Mouse (Mus musculus): Measurements from ENCODE around the gene Gm4969.

The Gm4969 gene

DNA sequence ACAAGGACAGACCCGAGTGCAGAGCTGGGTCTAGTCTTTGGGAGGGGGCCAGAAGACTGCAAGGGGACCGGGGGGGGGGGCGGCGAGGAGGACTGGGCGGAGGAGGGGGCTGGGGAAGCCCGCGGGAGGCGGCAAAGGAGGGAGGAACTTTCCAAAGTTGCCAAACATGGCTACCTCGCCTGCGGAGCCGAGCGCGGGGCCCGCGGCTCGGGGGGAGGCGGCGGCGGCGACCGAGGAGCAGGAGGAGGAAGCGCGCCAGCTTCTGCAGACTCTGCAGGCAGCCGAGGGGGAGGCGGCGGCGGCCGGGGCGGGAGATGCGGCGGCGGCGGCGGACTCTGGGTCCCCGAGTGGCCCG, 23.7 kb downstream of the Gm4969 start, which contains the start of gene Six5:
TSS of gene Six5 (plus strand) at position 124 of the 355 bp plus-strand sequence.
- no peak for DNase-seq (ENCODE audit: low read depth, low spot score)

DNA sequence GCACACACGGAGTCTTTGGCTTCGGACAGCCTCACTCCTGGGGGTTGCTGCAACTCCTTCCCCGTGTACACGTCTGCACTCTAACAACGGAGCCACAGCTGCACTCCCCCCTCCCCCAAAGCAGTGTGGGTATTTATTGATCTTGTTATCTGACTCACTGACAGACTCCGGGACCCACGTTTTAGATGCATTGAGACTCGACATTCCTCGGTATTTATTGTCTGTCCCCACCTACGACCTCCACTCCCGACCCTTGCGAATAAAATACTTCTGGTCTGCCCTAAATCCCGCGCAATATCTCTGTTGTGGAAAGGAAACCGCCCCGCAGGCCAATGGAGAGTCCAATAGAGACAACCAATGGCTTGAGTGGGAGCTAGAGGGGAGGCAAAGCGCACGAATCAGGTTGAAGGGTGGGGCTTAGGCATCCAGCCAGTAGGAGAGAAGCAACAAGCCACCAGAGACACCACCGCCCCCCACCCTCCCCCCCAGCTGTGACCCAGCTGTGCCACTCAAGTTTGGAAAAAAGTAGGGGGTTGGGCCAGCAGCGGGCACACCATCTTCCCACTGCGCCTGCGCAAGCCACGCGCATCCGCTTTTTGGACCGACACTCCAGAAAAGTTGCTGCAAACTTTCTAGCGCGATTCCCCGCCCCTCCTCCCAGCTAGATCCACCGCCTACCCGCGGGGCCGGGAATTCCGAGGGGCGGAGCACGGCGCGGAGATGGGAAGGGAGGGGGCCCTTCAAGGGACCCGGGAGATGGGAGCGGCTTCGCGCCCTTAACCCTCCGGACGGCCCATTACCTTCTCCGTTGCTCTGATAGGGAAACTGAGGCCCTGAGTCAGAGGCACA, 24.4 kb downstream of the Gm4969 start:
- DNase-seq (ENCODE audit: low read depth, low spot score), result peak; percentile 98

DNA sequence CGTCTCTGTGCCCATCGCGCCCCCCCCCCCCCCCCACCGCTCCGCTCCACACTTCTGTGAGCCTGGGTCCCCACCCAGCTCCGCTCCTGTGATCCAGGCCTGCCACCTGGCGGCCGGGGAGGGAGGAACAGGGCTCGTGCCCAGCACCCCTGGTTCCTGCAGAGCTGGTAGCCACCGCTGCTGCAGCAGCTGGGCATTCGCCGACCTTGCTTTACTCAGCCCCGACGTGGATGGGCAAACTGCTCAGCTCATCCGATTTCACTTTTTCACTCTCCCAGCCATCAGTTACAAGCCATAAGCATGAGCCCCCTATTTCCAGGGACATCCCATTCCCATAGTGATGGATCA, 25.0 kb downstream of the Gm4969 start:
- DNase-seq (ENCODE audit: low read depth, low spot score), result peak; percentile 69

DNA sequence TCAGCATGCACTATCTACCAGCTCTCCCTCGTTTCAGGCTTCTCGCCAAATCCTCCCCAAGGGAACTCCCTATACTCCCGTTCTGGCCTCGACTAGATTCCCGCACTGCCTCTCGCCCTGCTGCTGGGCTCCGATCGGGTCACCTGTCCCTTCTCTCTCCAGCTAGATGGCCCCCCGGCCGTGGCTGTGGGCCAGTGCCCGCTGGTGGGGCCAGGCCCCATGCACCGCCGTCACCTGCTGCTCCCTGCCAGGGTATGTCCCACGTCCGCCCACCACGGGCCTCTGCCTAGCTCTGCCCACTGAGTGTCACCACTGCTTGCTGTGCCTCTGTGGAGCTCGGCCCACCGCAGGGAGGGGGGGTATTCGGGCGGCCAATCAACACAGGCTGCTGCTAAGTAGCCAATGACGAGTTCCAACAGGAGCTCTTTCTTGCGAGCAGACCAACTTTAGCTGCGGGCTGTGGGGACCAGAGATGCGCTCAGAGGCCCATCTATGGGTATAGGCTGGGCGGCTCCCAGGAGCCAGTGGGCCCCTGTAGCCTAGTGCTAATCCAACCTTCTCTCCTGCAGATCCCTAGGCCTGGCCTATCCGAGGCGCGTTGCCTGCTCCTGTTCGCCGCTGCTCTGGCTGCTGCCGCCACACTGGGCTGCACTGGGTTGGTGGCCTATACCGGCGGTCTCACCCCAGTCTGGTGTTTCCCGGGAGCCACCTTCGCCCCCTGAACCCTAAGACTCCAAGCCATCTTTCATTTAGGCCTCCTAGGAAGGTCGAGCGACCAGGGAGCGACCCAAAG, 25.6 kb downstream of the Gm4969 start:
- DNase-seq (ENCODE audit: low read depth, low spot score), result peak; percentile 57

DNA sequence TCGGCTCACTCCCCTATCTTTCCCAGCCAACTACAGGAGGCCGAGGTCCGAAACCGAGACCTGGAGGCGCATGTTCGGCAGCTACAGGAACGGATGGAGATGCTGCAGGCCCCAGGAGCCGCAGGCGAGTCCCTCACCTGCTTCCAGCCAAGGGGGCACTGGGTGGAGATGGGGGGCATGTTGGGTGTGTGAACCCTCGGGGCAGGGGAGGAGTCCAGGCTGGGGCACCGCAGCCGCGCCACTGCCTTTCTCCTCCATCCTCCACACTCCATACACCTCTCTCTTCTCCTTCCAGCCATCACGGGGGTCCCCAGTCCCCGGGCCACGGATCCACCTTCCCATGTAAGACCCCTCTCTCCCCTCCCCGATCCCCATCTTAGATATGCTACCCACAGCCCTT, 26.3 kb downstream of the Gm4969 start:
- DNase-seq (ENCODE audit: low read depth, low spot score), result no peak

- peak; percentile 54 for DNase-seq (ENCODE audit: low read depth, low spot score)
Observed at GRCm38 (mm10) chr7:19088813-19089212, 29.4 kb downstream of the Gm4969 start.

DNA sequence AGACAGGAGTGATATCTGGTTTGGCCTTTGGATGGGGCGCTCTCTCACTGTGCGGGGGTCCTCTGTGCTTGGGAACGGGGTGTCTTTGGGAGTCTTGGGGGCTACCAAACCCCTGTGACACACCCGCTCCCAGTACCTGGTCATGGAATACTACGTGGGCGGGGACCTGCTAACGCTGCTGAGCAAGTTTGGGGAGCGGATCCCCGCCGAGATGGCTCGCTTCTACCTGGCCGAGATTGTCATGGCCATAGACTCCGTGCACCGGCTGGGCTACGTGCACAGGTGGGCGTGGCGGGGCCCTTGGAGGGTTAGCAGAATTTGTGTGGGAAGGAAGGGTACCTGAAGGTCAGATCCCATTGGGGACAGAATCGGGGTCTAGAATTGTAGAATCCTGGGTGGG, 31.4 kb downstream of the Gm4969 start:
- no peak for DNase-seq (ENCODE audit: low read depth, low spot score)

DNA sequence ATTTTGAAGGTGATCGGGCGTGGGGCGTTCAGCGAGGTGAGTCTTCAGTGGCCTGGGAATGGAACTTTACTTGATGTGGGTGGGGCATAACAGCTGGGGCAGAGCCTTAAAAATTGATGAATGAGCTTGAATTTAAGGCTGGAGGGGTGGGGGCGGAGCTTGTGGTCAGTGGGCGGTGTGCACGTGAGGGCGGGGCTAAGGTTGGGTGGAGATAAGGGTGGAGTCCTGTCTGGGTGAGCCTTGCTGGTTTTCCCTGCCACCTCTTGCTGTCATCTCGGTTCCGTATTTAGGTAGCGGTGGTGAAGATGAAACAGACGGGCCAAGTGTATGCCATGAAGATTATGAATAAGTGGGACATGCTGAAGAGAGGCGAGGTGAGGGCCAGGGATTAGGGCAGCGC, 32.1 kb downstream of the Gm4969 start:
- no peak for DNase-seq (ENCODE audit: low read depth, low spot score)

GRCm38 (mm10) chr7:19085495-19085894, 32.7 kb downstream of the Gm4969 start:
- DNase-seq (ENCODE audit: low read depth, low spot score), result no peak

DNA sequence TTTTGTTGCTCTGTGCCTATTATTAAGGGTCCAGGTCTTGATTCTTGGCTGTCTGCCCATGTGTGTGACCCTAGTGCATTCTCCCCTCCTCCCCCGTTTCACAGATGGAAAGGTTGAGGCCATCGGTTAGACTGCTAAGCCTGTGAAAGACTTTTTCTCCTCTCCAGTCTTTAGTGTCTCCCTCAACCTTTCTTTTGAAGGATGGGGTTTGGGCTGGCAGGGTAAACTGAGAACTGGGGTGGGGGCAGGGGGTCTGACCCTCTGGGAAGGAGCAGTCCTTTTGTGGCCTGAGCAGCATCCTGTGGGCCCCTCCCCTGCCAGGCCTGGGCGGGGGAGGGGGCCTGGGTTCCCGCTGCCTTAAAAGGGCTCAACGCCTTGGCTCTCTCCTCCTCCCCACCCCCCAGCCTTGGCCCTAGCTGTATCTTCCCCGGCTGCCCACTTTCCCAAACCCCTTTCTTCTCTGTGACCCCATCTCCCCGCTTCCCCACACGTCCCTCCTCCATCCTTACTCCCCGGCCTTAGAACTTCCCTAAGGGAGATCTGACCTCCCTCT, 33.2 kb downstream of the Gm4969 start:
- DNase-seq (ENCODE audit: low read depth, low spot score), result no peak

DNA sequence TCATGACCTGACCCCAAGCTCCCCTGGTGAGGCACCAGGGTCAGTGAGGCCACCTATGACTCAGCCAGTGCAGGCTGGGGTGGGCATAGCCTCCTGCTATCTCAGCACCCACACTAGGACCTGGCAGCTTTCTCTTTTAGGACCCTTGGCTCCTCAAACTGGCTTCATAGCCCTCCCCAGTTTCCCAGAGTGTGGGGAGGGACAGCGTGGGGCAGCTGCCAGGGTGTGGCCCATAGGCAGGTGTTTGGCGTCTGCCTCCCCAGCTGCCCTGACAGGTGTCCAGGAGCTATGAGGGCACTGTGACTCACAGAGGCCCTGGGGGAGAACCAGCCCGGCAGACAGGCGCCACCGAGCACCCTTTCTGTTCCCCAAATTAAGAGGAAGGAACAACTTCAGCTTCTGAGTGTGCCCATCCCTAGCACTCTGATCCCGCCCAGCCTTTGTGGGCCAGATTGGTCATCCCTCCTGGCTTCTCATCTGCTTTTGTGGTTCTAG, 33.8 kb downstream of the Gm4969 start:
- DNase-seq (ENCODE audit: low read depth, low spot score), result no peak

DNA sequence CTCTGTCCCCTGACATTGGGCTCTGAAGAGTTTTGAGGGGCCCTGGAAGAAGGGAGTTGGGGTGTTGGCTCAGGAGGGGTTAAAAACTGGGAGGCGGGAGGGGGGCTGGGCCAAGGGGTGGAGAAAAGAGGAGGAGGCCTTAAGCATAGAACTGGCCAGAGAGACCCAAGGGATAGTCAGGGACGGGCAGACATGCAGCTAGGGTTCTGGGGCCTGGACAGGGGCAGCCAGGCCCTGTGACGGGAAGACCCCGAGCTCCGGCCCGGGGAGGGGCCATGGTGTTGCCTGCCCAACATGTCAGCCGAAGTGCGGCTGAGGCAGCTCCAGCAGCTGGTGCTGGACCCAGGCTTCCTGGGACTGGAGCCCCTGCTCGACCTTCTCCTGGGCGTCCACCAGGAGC, 34.5 kb downstream of the Gm4969 start, which contains the start of gene Dmpk:
TSS of gene Dmpk (plus strand) at position 149 of the 400 bp plus-strand sequence.
- DNase-seq (ENCODE audit: low read depth, low spot score), result no peak

GRCm38 (mm10) chr7:19083096-19083495, 35.1 kb downstream of the Gm4969 start:
- DNase-seq (ENCODE audit: low read depth, low spot score), result no peak

- no peak for DNase-seq (ENCODE audit: low read depth, low spot score)
Observed at GRCm38 (mm10) chr7:19082171-19082570, 36.0 kb downstream of the Gm4969 start.

- DNase-seq (ENCODE audit: low read depth, low spot score), result no peak
Observed at GRCm38 (mm10) chr7:19080451-19080950, 37.7 kb downstream of the Gm4969 start.

DNA sequence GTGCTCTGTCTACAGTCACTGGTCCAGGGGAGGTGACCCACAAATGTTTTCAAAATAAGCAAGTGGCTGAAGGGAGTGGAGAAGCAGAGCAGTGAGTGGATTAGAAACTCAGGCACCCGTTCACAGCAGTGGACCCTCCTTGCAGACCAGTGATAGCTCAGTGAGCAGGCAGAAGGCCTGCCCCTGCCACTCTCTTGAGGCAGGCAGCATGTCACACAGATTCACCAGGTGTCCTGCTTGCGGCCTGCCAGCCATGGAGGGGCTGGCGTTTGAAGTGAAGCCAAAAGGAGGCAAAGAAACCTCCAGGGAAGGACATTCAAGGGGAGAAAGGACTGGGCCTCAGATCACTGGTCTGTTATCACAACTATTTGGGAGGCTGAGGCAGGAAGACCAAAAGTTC, 39.4 kb downstream of the Gm4969 start:
- no peak for DNase-seq (ENCODE audit: low read depth, low spot score)

- no peak for DNase-seq (ENCODE audit: low read depth, low spot score)
Observed at GRCm38 (mm10) chr7:19077761-19078160, 40.4 kb downstream of the Gm4969 start.

DNA sequence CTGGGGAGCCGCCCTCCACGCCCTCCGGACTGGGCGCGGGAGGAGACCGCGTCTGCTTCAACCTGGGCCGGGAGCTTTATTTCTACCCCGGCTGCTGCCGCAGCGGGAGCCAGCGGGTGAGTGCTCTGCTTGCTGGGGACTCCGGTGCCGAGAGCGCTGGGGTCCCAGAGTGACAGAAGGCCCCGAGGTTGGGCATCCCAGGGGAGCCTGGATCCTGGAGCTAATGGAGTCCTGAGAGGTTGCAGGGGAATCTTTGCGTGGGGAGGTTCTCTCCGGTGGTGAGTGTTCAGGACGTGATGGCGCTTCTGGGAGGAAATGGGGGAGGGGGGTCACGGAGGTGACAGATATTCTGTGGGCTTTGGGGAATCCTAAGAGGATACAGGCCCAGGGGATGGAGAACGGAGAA, 41.6 kb downstream of the Gm4969 start:
- DNase-seq (ENCODE audit: low read depth, low spot score), result no peak

- DNase-seq (ENCODE audit: low read depth, low spot score), result peak; percentile 97
Observed at GRCm38 (mm10) chr7:19075723-19076585, 42.2 kb downstream of the Gm4969 start, which contains the start of gene Dmwd. TSS of gene Dmwd (plus strand) at chr7:19076227.

DNA sequence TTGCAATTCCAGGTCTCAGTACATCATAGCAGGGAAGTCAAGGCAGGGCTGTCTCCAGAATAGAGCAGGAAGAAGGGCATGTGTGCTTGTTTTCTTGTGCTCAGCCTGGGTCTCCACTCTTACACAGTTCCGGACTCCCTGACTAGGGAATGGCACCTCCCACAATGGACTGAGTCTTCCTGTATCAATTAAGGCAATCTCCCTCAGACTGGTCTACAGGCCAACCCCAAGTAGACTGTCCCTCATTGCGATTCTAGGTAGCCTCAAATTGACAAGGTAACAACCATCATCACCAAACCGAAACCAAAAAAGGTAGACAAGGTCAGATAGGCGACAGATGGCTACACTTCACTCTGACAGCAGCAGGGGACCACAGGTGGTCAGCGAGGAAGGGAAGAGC, 42.9 kb downstream of the Gm4969 start:
- no peak for DNase-seq (ENCODE audit: low read depth, low spot score)

DNA sequence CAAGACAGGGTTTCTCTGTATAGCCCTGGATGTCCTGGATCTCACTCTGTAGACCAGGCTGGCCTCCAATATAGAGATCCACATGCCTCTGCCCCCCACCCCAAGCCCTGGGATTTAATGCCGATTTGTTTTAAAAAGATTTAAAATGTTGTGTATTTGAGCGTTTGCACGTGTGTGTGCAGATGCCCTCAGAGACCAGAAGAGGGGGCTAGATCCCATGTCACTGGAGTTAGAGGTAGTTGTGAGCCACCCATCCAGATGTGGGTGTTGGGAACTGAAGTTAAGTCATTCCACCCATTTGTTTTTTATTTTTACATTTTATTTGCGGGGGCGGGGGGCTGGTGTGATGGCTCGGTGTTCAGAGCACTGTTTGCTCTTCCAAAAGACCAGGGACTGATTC, 43.7 kb downstream of the Gm4969 start:
- no peak for DNase-seq (ENCODE audit: low read depth, low spot score)
